Mouse (Mus musculus): ENCODE results near the gene Gps2.

Gene Gps2

DNA sequence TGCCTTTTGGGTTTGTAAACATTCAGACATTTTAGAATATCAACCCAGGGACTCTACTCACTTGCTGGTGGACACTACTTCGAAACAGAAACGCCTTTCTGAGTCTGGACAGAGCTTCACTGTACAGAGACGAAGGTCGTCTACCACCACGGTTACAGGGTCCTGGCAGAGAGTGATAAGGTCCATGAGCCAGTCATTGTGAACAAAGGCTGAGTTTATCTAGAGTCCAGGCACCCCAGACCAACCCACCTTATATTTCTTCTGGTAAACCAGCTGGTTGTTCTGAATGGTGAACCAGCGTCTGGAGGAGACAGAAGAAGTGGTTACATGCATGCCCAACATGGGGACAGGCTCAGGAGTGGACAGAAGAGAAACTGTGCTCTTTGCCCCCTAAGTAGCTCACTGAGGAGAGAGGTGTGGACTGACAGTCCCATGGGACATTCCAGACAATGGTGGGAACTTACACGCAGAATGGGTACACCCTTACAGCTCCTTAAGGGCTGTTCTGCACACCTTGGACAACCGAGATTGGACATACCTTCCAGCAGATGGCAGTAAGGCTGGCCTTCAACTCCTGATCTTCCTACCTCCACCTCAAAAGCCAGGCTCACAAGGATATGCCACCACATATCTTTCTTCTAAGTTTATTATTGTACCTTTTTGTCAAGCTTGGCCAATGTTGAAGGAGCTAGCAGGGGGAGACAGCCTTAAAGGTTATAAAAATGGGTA lies 26.6 kb upstream of the Gps2 start:
- DNase-seq (ENCODE audit: low spot score): no peak

DNA sequence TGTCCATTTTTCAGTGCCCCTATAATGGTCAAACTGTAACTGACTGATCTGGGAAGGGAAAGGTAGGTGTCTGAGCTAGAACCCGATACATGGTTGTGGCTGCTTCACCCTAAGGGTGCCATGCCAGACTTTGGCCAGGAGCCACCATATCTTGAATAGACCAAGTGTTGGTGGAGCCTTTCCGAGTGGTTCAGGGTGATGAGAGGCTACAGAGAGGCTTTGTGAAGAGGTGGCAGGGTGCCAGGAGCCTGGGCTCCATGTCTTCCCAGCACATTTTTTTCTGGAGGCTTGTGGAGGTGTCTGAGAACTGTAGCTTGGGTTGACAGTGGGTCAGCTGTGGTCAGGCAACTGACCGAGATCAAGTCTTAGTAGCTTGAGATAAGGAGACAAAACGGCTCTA lies 22.2 kb upstream of the Gps2 start:
- DNase-seq (ENCODE audit: low spot score): no peak

DNA sequence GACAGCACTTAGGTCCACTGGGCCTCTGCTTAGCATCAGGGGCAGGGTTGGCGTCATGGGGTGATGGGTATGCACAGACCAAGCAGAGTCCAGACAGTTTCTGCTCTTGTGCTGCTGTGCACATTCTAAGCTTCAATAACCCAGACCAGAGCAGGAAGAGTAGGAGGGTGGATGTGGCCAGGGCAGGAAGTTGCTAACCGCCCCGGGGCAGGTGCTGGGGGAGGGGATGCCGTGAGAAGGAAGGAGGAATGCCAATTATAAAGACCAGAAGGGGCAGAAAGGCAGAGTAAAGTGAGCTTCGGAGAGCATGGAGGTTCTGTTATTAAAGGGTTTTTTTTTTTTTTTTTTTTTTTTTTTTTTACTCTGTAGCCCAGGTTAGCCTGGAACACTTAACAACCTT lies 19.0 kb upstream of the Gps2 start:
- no peak for DNase-seq (ENCODE audit: low spot score)

DNA sequence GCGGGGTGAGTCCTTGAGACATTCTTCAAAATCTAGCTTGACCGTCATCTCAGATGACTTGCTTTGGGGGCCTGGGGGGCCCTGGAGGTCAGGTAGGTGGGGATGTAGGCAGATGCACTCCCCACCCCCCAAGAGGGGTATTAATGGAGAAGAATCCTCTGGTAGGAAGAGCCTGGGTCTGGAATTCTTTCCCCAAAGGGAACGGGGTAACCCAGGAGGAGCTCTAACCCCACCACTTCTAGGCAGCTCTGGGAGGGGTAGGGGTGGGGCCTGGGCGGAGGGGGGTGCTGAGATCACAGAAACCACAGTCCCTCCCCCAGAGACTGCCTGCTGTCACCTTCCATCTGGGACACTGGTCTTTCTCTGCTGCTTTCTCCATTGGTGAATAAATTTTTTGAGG lies 18.4 kb upstream of the Gps2 start, which contains the start of gene Acap1:
Gene Acap1, minus strand, starts transcription at position 249 of the 400 bp plus-strand sequence.
- no peak for DNase-seq (ENCODE audit: low spot score)

DNA sequence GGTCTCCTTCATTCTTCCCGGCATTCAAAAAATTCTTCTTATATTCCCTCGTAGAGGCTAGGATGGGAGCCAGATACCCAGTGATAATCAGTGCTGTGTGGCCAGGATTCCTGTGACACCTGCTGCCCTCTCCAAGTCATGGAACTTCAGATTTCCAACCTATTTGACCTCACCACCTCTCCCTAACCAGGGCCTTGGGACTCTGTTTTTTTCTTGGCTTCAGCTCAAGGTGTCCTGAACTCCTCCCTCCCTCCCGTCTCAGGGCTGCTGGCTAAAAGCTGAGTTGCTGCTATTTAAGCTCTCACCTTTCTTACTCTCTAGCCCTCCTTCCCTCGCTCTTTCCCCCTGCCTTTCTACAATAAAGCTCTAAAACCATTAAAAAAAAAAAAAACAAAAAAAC lies 13.8 kb upstream of the Gps2 start:
- no peak for DNase-seq (ENCODE audit: low spot score)

DNA sequence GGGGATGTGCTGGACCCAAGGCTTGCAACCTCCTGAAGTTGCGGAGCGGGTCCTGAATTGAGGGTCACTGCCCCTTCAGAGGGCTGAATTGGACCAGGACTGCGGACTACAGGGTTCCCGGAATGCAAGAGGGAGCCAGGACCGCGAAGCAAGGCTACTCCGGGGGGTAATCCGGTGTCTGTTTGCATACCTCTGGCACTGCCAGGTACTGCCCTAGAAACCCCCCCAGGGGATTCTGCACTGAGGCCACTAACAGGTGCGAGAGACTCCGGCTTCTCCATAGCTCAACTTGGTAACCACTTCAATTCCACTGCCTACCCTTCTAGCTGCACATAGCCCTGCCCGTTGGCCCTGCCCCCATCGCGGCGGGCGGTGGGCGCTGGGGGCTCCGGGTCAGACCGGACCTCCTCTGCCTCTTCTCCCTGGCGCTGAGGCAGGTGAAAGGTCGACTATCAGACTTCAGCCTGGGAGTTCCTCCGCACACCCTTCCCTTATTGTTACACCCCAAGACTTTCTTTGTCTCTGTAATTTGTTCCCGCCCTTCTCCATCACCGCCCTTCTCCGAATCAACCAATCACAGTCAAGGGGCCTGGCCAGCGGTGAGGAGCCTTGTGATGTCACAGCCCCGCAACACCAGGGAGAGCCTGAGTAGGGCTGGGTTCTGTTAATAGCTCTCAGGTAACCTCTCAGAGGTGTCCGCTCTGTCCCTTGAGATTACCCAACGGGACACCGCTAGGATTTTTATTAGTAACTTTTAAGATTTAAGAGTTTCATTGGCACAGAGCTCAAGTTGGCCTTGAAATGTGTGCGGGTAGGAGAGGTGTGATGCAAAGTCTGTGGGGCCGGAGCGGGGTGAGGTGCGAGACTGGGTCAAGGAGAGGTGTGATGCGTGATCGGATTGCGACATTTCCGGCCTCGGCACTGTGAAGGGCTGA lies 12.9 kb upstream of the Gps2 start, which contains the start of the genes 2810408A11Rik and Neurl4:
Gene 2810408A11Rik, minus strand, starts transcription at position 517 of the 935 bp plus-strand sequence.
Gene Neurl4, plus strand, starts transcription at position 602 of the 935 bp plus-strand sequence.
- peak; percentile 93 for DNase-seq (ENCODE audit: low spot score)

DNA sequence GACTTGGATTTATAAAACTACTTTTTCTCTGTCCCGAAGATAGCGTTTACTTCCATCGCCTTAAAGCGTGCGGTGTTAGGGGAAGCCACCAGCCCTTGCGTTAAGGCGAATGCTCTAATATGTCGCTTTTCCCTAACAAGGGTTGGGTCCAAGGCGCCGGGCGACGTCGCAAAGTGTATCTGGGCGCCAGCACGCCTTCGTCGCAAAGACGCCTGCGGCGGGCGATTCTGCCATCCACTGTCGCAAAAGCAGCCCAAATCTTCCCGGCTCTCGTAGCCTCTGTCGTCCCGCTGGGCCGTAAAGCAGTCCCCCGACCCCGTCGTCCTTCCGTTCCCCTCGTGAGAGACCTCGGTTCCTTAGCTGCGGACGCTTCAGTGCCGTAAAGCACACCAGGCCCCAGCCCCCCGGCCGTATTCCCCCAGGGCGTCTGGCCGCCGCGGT lies 12.3 kb upstream of the Gps2 start:
- peak; percentile 98 for DNase-seq (ENCODE audit: low spot score)

DNA sequence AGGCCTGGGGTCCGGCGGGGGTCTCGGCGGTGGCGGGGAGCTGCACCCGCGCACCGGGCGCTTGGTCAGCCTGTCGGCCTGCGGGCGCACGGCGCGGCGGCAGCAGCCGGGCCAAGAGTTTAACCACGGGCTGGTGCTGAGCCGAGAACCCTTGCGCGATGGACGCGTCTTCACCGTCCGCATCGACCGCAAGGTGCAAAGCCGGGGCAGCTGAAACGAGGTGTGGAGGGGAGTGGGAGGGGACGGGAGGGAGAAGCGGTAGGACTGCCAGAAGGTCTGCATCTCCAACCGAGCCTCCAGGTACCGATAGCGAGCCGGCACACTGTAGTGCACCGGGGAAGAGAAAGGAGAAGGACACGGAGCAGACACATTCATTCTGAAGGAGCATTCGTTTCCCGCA lies 11.7 kb upstream of the Gps2 start:
- no peak for DNase-seq (ENCODE audit: low spot score)

DNA sequence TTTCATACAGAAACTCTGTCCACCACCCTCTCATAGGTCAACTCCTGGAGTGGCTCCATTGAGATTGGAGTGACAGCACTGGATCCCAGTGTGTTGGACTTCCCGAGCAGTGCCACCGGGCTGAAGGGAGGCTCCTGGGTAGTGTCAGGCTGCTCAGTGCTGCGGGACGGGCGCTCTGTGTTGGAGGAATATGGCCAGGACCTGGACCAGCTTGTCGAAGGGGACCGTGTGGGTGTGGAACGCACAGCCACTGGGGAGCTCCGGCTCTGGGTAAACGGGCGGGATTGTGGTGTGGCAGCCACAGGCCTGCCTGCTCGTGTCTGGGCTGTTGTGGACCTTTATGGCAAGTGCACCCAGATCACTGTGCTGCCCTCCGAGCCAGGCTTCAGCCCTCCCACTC lies 10.7 kb upstream of the Gps2 start:
- no peak for DNase-seq (ENCODE audit: low spot score)

DNA sequence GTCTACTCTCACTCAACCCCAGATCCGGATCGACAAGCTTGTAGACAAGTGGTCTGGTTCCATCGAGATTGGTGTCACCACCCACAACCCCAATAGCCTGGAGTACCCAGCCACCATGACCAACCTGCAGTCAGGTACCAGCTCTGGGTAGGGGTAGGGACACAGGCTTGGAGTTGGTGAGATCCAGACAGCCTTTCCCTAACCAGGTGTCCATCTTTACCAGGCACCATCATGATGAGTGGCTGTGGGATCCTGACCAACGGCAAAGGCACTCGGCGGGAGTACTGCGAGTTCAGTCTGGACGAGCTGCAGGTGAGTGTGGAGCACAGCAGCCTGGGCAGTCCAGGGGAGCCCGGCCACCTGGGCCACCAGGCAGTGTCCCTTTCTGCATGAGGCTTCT lies 9.4 kb upstream of the Gps2 start:
- DNase-seq (ENCODE audit: low spot score): no peak

DNA sequence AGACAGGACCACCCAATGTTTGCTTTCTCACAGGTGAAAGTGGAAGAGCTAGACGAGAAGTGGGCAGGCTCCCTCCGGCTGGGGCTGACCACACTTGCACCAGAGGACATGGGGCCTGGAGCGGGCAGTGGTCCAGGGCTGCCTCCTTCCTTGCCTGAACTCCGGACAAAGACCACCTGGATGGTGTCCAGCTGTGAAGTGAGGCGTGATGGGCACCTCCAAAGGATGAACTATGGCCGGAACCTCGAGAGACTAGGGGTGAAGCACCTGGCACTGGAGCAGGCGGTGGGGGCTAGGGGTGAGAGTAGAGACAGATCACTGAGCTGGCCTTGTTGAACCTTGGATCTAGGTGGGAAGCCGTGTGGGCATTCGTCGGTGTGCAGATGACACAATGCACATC lies 5.0 kb upstream of the Gps2 start:
- DNase-seq (ENCODE audit: low spot score): no peak

DNA sequence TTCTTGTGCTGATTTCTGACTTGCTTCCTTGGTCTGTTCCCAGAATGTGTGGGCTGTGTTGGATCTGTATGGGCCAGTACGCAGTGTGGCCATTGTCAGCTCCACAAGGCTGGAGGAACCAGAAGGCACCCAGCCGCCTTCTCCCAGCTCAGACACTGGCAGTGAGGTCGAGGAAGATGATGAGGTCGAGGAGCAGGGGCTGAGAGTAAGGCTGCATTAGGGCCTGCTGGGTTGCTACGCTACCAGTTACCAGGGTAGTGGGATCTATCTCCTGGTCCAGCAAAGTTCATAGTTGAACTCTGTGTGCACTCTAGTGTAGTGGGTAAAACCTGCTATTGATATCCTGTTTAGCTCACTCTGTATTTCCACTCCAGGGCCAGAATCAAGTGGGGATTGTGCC lies 4.5 kb upstream of the Gps2 start:
- no peak for DNase-seq (ENCODE audit: low spot score)

DNA sequence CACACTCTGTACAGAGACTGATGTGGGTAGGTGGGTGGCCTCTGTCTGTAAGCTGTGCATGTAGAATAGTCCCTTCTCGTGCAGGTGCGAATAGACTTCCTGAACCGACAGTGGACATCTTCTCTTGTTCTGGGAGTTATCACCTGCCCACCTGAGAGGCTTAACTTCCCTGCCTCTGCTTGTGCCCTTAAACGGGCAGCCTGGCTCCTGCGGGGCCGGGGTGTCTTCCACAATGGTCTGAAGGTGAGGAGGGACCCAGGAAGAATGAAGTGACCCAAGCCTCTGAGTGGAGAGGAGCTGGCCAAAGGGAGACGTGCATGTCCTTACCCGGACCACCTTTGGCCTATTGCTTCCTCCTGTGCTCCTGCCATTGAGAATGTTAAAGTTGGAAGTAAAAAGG lies 3.5 kb upstream of the Gps2 start:
- DNase-seq (ENCODE audit: low spot score): no peak

DNA sequence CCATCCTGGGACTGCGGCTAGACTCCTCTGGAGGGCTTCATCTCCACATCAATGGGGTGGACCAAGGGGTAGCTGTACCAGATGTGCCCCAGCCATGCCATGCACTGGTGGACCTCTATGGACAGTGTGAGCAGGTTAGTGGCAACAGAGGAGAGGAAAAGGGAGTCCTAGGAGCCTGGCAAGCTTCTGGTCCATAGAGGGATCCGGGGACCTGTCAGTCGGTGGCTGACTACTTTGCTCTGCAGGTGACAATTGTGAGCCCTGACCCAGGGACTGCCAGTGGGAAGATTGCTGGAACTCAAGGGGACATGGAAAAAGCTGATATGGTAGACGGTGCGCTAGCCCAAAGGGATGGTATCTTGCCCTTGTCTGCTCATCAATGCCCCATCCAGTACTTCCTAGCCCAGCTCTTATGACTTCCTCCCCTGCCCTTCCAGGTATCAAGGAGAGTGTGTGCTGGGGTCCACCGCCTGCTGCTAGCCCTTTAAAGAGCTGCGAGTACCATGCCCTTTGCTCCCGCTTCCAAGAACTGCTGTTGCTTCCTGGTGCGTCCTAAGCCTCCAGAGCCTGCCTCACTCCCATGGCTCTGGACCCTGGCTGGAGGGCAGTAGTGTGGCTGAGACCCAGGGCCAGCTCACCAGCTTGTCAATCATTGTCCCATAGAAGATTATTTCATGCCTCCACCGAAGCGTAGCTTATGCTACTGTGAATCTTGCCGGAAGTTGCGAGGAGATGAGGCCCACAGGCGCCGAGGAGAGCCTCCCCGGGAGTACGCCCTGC lies 2.7 kb upstream of the Gps2 start:
- DNase-seq (ENCODE audit: low spot score): no peak

DNA sequence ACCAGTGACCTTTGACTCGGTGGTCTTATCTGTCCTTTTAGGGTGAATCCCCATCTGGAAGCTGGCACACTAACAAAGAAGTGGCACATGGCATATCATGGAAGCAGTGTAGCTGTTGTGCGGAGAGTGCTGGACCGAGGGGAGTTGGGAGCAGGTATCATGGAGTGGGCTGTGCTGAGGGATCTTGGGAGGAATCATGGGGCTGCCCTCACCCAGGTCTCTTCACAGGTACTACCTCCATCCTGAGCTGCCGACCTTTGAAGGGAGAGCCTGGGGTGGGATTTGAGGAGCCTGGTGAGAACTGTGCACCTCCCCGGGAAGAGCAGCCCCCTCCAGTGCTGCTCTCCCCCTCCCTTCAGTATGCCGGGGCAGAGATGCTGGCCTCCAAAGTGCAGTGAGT lies 2.0 kb upstream of the Gps2 start:
- no peak for DNase-seq (ENCODE audit: low spot score)

DNA sequence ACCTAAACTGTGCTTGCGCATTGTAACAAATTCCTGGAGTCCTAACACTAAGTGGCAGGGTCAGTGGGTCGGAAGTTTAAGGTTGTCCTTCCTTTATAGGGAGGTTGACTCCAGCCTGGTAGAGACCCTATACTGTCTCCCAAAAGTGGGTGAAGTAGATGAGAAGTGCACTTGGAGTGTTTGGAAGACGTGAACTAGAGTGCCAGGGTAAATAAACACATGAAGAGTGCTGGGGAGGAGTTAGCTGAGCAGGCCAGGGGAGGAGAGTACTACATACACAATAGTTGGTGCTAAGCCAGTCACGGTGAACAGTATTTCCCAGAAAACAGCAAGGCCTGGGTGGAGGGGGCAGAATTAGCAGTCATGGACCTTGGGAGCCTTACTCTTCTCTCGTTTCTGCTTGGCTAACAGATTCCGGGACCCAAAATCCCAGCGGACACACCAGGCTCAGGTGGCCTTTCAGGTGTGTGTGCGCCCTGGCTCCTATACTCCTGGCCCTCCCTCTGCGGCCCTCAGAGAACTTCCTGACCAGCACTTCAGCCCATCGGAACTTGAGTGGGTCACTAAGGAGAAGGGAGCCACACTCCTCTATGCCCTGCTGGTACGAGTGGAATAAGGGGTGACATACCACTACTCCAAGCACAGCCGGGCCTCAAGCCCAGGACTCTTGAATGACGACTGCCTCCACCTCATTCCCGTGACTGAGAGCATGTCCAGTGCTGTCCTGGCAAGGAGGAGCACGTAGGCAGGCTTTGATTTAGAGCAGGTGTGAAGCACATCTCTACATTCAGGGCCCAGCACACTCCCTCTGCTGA lies 765 bp upstream of the Gps2 start:
- no peak for DNase-seq (ENCODE audit: low spot score)

DNA sequence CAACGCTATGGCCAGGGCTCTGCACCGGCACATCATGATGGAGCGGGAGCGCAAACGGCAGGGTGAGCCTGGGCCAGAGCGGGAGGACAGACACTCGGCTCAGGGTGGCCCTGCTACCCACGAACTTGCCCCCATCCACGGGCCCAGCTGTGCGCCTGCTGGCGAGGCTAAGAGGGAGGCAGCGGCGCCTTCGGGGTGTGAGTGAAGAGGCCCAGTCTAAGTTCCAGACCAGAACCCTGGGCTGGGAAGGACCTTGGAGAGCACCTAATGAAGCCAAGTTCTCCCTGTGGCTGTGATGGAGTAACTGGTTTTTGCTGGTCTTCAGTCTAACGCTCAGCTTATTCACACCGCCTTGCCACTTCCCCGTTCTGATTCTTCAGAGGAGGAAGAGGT lies 680 bp downstream of the Gps2 start:
- DNase-seq (ENCODE audit: low spot score): no peak

DNA sequence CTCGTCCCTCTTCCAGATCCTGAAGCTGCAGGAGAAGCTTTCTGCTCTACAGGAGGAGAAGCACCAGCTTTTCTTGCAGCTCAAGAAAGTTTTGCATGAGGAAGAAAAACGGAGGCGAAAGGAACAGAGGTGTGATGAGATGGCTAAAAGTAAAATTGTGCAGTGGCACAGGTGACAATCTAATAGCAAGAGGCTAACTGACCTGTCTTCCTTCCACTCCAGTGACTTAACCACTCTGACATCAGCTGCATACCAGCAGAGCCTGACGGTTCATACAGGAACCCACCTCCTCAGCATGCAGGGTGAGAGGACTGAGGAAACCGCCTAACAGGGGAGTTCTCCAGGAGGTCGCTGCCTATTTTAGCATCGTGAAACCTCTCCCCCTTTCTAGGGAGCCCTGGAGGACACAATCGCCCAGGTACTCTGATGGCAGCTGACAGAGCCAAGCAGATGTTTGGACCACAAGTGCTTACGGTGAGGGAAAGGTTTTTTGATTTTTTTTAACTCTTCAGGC lies 1.3 kb downstream of the Gps2 start:
- no peak for DNase-seq (ENCODE audit: low spot score)

DNA sequence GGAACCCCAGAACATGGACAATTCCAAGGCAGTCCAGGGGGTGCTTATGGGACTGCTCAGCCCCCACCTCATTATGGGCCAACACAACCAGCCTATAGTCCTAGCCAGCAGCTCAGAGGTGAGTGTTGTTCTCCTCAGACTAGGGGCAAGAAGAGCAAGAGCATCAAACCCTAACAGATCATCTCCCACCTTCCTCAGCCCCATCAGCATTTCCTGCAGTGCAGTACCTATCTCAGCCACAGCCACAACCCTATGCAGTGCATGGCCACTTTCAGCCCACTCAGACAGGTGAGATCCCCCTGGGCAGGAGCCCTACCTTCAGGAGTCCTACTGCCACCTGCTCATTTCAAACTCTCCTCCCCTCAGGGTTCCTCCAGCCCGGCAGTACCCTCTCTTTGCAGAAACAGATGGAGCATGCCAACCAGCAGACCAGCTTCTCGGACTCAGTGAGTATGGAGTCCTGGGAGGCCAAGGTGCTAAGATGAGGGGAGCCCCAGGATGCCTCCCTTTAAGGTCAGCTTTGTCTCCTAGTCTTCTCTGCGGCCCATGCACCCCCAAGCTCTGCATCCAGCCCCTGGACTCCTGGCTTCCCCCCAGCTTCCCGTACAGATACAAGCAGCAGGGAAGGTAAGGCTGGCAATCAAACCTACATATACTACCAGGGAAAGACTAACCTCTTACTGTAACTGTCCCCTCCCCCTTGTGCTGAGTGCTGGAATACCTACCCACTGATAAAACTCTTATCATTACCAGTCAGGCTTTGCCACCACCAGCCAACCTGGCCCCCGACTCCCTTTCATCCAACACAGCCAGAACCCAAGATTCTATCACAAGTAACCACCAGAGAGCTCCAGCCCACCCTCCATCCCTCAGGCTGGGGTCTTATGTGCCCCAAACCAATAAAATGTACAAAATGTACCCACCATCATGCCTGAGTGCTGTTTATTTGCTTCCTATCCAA lies 2.3 kb downstream of the Gps2 start:
- DNase-seq (ENCODE audit: low spot score): no peak

Measured in retina, embryonic 14.5 days (tissue).